Mouse (Mus musculus): ENCODE measurements around the gene Gm867. TPM values are rescaled to one million over a fixed set of nuclear protein-coding genes. Genes with fewer than 3 reads are reported as not detected.

The Gm867 gene
- total and polyA plus RNA-seq, 3 experiments, result 0.08 to 1.6 TPM; not detected in 1

DNA sequence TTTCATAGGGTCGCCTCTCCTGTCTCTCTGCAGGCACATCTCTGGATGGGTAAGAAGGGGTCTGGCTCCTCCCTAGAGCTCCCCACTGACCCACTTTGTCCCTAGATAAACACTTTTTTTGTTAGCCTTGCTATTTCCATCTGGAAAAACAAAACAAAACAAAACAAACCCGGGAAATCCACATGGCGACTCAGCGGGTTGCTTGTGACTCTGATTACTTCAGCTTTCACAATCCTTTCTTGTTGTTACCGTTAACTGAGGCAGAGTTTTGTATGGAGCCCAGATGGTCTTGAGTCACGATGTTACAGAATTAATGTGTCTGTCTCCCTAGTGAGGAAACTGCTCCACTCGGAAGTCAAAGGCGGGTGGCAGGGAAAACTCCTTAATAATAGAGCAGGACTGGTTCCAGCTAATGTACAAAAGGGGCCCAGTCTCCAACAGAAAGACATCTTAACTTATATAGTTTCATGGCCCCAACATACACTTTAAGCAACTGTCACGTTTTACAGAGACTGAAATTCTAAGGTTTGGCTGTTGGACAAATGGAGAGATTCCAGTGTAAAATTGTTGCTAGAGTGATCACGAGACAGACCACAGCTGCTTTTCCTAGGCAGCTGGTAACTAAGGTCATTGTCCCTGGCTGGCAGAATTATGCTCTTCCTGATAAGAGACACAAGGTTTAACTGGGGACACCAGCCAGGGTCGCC lies 3.7 kb upstream of the Gm867 start:
- H3K27me3 ChIP-seq (ENCODE audit: control insufficient read depth in 1 of 2, insufficient read depth in 2 of 2, low read length in 2 of 2), result no peaks in the 10 kb centered on the region
- TF ChIP-seq SIN3A (IDR thresholded peaks at IDR 0.05; ENCODE audit: low read length), result no peak
- no peak for TF ChIP-seq POLR2AphosphoS5 (IDR thresholded peaks at IDR 0.05; ENCODE audit: borderline replicate concordance, low read depth, low read length)
- TF ChIP-seq RCOR1 (IDR thresholded peaks at IDR 0.05; ENCODE audit: low read depth, low read length), result no peak
- no peak for TF ChIP-seq USF1 (IDR thresholded peaks at IDR 0.05; ENCODE audit: low read depth, low read length)
- H3K36me3 ChIP-seq (ENCODE audit: control insufficient read depth in 1 of 2, insufficient read depth in 2 of 2, low read length in 2 of 2), result peaks cover 0 to 21% of the 10 kb centered on the region in 2 experiments; a peak in 2 of 4 replicates
- peaks cover 8 to 32% of the 10 kb centered on the region in 2 experiments for H3K4me1 ChIP-seq (ENCODE audit: control insufficient read depth in 1 of 2, insufficient read depth in 2 of 2, low read length in 2 of 2)
- no peaks in the 10 kb centered on the region for H3K79me2 ChIP-seq (ENCODE audit: control insufficient read depth, insufficient read depth, low read length, poor library complexity)
- H3K27ac ChIP-seq (ENCODE audit: control insufficient read depth, low read depth, low read length), result no peak overlapping the region
- H3K9ac ChIP-seq (ENCODE audit: control insufficient read depth, low read depth, low read length, poor library complexity, severe bottlenecking), result no peak overlapping the region
- no peaks in the 10 kb centered on the region for H3K9me3 ChIP-seq (replicated peaks; ENCODE audit: insufficient read depth, low read length)
- H3K4me3 ChIP-seq (ENCODE audit: control insufficient read depth in 1 of 2, insufficient read depth in 1 of 2, low read depth in 2 of 2, low read length in 2 of 2), result no peak overlapping the region
- DNase-seq (ENCODE audit: low read depth, low spot score), result no peak

DNA sequence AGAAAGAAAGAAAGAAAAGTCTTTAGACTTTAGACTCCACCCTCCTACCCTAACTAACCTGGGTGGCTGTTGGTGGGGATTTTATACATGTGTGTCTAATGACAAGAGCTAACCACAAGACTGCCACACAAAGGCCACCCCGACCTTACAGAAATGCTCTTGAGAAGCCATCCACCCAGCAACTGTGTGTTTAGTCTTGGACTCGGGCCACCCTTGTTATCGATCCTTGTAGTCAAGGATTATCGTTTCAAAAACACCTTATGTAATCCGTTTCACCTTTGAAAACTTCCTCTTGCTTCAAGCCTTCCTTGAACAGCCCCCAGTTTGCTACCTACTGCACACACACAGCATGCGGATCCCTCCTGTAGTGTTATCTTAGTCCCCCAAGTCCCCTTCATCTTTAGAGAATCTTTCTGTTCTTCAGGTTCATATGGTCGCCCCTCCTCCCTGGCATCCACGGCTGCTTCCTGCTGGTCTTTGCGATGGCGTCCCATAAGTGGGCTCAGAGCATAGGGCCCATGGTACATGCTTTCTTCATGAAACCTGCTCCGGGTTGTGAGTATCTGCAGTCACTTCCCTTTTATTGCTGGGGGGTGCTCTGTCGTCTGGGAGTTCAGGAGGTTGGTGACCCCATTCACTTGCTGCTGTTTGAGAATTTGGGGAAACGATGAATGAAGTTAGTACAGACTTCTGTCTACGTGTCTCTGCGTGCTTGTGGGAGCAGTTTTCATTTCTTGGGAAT lies 2.4 kb upstream of the Gm867 start, which contains the start of gene Vpreb3:
TSS of gene Vpreb3 (plus strand) at position 322 of the 742 bp plus-strand sequence.
- peak; percentile 66 for DNase-seq (ENCODE audit: low read depth, low spot score)
- Histone ChIP-seq H3K36me3 (ENCODE audit: control insufficient read depth in 1 of 2, insufficient read depth in 2 of 2, low read length in 2 of 2) (peaks cover 0 to 30% of the 10 kb centered on the region in 2 experiments; a peak in 2 of 4 replicates), H3K4me3 (ENCODE audit: control insufficient read depth in 1 of 2, insufficient read depth in 1 of 2, low read depth in 2 of 2, low read length in 2 of 2) (peak within 1 kb of the TSS; percentile 38 to 50), H3K27me3 (ENCODE audit: control insufficient read depth in 1 of 2, insufficient read depth in 2 of 2, low read length in 2 of 2) (no peaks in the 10 kb centered on the region), H3K27ac (ENCODE audit: control insufficient read depth, low read depth, low read length) (peak within 1 kb of the TSS; percentile 6), H3K9me3 (replicated peaks; ENCODE audit: insufficient read depth, low read length) (no peaks in the 10 kb centered on the region), H3K9ac (ENCODE audit: control insufficient read depth, low read depth, low read length, poor library complexity, severe bottlenecking) (peak within 1 kb of the TSS; percentile 18), H3K4me1 (ENCODE audit: control insufficient read depth in 1 of 2, insufficient read depth in 2 of 2, low read length in 2 of 2) (peaks cover 8 to 40% of the 10 kb centered on the region in 2 experiments), H3K79me2 (ENCODE audit: control insufficient read depth, insufficient read depth, low read length, poor library complexity) (no peaks in the 10 kb centered on the region; the same call in 1 of the 2 replicates)
- peak; percentile 29; the same call in 1 of the 2 replicates for TF ChIP-seq SIN3A (IDR thresholded peaks at IDR 0.05; ENCODE audit: low read length)
- TF ChIP-seq RCOR1 (IDR thresholded peaks at IDR 0.05; ENCODE audit: low read depth, low read length), result no peak
- no peak for TF ChIP-seq NELFE (IDR thresholded peaks at IDR 0.05; ENCODE audit: low read depth, low read length)
- TF ChIP-seq SMC3 (IDR thresholded peaks at IDR 0.05; ENCODE audit: low read depth, low read length), result no peak
- TF ChIP-seq MAFK (IDR thresholded peaks at IDR 0.05; ENCODE audit: borderline replicate concordance, low read depth, low read length), result no peak
- TF ChIP-seq ETS1 (IDR thresholded peaks at IDR 0.05; ENCODE audit: low read depth, low read length), result 0 out of 2 replicates have a peak, but pooled peaks have one; percentile 25
- TF ChIP-seq EP300 (IDR thresholded peaks at IDR 0.05; ENCODE audit: low read depth in 1 of 2, low read length in 2 of 2), result peak in 1 of 2 experiments; percentile 33; a peak in 1 of 4 replicates
- TF ChIP-seq TAL1 (IDR thresholded peaks at IDR 0.05; ENCODE audit: low read length), result no peak
- no peak for TF ChIP-seq E2F4 (IDR thresholded peaks at IDR 0.05; ENCODE audit: borderline replicate concordance, low read depth, low read length)
- no peak for TF ChIP-seq RAD21 (IDR thresholded peaks at IDR 0.05; ENCODE audit: low read depth, low read length)
- TF ChIP-seq TBP (IDR thresholded peaks at IDR 0.05; ENCODE audit: low read depth, low read length), result no peak
- TF ChIP-seq MXI1 (IDR thresholded peaks at IDR 0.05; ENCODE audit: low read depth, low read length), result no peak
- TF ChIP-seq GATA1 (IDR thresholded peaks at IDR 0.05; ENCODE audit: low read depth, low read length), result 0 out of 2 replicates have a peak, but pooled peaks have one; percentile 28
- TF ChIP-seq USF1 (IDR thresholded peaks at IDR 0.05; ENCODE audit: low read depth, low read length), result no peak
- TF ChIP-seq POLR2AphosphoS5 (IDR thresholded peaks at IDR 0.05; ENCODE audit: borderline replicate concordance, low read depth, low read length), result no peak
- TF ChIP-seq TCF12 (IDR thresholded peaks at IDR 0.05; ENCODE audit: low read depth, low read length), result peak; percentile 4; the same call in 1 of the 2 replicates

Measured in MEL (cell line).